ENCODE assay signal across 30 mouse cellular contexts in genomic region chr5:37036884-37037283, GRCm38 (mm10). TPM values are rescaled to one million over a fixed set of nuclear protein-coding genes. Genes with fewer than 3 reads are reported as not detected.
A peak's percentile ranks its signal among the peaks of the same experiment; 100 is the strongest.
DNase-seq lines count a peak whose midpoint lies in the region; ATAC-seq and TF ChIP-seq lines count a peak whose summit lies in the region.
"Had no signal": no experiment of that assay in that cellular context is flagged by ENCODE, and none has a peak within 500 bp of the region (broad histone marks: within the 10 kb centered on the region; RNA-seq: fewer than 3 reads in every experiment).

No protein-coding gene starts in this region.

- peak overlapping the region; percentile 57; the same call in 1 of the 2 replicates for H3K27ac ChIP-seq in left cerebral cortex, adult 2 months
- H3K27ac ChIP-seq in hindbrain, embryonic 16.5 days (ENCODE audit: low read depth, low read length) = no peak overlapping the region
- H3K27ac ChIP-seq: embryonic facial prominence, embryonic 13.5 days; forebrain, embryonic 12.5 days; hindbrain, embryonic 13.5 days; intestine, embryonic 15.5 days; limb, embryonic 13.5 days; liver, embryonic 12.5 days; midbrain, embryonic 15.5 days had no signal

- no peak for TF ChIP-seq CTCF in left cerebral cortex, adult 2 months (IDR thresholded peaks at IDR 0.05)

- no peak overlapping the region for H3K4me2 ChIP-seq in hindbrain, embryonic 16.5 days (ENCODE audit: low read length)
- H3K4me2 ChIP-seq: embryonic facial prominence, embryonic 13.5 days; forebrain, embryonic 12.5 days; hindbrain, embryonic 13.5 days; intestine, embryonic 15.5 days; limb, embryonic 13.5 days; liver, embryonic 12.5 days; midbrain, embryonic 15.5 days had no signal

- H3K4me3 ChIP-seq in left cerebral cortex, adult 2 months = no peak overlapping the region
- H3K4me3 ChIP-seq in hindbrain, embryonic 16.5 days (ENCODE audit: low read length) = no peak overlapping the region
- H3K4me3 ChIP-seq: embryonic facial prominence, embryonic 13.5 days; erythroblast, embryonic 14.5 days; forebrain, embryonic 12.5 days; hindbrain, embryonic 13.5 days; intestine, embryonic 15.5 days; limb, embryonic 13.5 days; liver, embryonic 12.5 days; megakaryocyte, embryonic 14.5 days; midbrain, embryonic 15.5 days had no signal

- H3K9me3 ChIP-seq in hindbrain, embryonic 16.5 days (ENCODE audit: control insufficient read depth, low read length) = no peaks in the 10 kb centered on the region
- H3K9me3 ChIP-seq: embryonic facial prominence, embryonic 13.5 days; forebrain, embryonic 12.5 days; hindbrain, embryonic 13.5 days; intestine, embryonic 15.5 days; limb, embryonic 13.5 days; liver, embryonic 12.5 days; midbrain, embryonic 15.5 days had no signal

- peak; percentile 39 for ATAC-seq in inflammation-experienced regulatory T-cells, adult 6 months
- ATAC-seq in hindbrain, embryonic 16.5 days = no peak
- ATAC-seq: intestine, embryonic 15.5 days; liver, embryonic 12.5 days; midbrain, embryonic 15.5 days had no signal

- H3K9ac ChIP-seq in hindbrain, embryonic 16.5 days (ENCODE audit: low read depth, low read length) = no peak overlapping the region
- H3K9ac ChIP-seq: embryonic facial prominence, embryonic 13.5 days; forebrain, embryonic 12.5 days; hindbrain, embryonic 13.5 days; intestine, embryonic 15.5 days; limb, embryonic 13.5 days; liver, embryonic 12.5 days; midbrain, embryonic 15.5 days had no signal

- no peaks in the 10 kb centered on the region for H3K36me3 ChIP-seq in hindbrain, embryonic 16.5 days (ENCODE audit: control insufficient read depth, insufficient read depth, low read length)
- H3K36me3 ChIP-seq: embryonic facial prominence, embryonic 13.5 days; forebrain, embryonic 12.5 days; hindbrain, embryonic 13.5 days; intestine, embryonic 15.5 days; limb, embryonic 13.5 days; liver, embryonic 12.5 days; midbrain, embryonic 15.5 days had no signal

- DNase-seq in left cerebral cortex, adult 2 months (ENCODE audit: extremely low spot score in 1 of 2, low spot score in 2 of 2) = no peak
- DNase-seq in left cerebral cortex, adult 9 months (ENCODE audit: low spot score in 2 of 2) = no peak
- peak; percentile 59 for DNase-seq in T-cell, adult 2 months (ENCODE audit: low spot score)
- DNase-seq in thymus, postnatal 25 days = no peak
- DNase-seq in gastrocnemius, postnatal 36 days = no peak
- DNase-seq: adrenal gland, adult 8-10 months; cerebellum, adult 18-20 months; cerebellum, postnatal 14 days; embryo, embryonic 11 days; kidney, adult 8-10 months; kidney, postnatal 14 days; layer of hippocampus, postnatal 36 days; lung, adult 2 months; lung, postnatal 14 days; thymus, adult 18-20 months; thymus, postnatal 4 days had no signal

- intact Hi-C loops in left cerebral cortex, adult 2 months (cut with DNase I) = no loop called here
- intact Hi-C loops in gastrocnemius, postnatal 36 days (cut with DNase I) = no loop called here

- no peaks in the 10 kb centered on the region for H3K27me3 ChIP-seq in hindbrain, embryonic 16.5 days (replicated peaks; ENCODE audit: control insufficient read depth, insufficient read depth, low read length)
- H3K27me3 ChIP-seq: midbrain, embryonic 15.5 days had no signal

- peaks cover 2% of the 10 kb centered on the region; the same call in 1 of the 2 replicates for H3K4me1 ChIP-seq in hindbrain, embryonic 16.5 days (ENCODE audit: control insufficient read depth, insufficient read depth, low read depth, low read length)
- H3K4me1 ChIP-seq: embryonic facial prominence, embryonic 13.5 days; hindbrain, embryonic 13.5 days; intestine, embryonic 15.5 days; limb, embryonic 13.5 days; liver, embryonic 12.5 days had no signal

- WGBS in hindbrain, embryonic 16.5 days = 83% methylated on average over 3 of the region's 3 CpGs

RNA-seq across cellular contexts. Expression of gene Wfs1, which starts 47.9 kb away (rescaled TPM):
- total RNA-seq in left cerebral cortex, adult 2 months (2021) = 100 to 1,000 TPM; 118 to 155 TPM
- polyA plus RNA-seq in inflammation-experienced regulatory T-cells, adult 6 months (2017; shearing (Covaris generic)) = 1 to 10 TPM in 2 of 3 experiments, under 1 TPM in 1; 0.68 to 1.5 (median 1.2) TPM
- 10 to 100 TPM; 56.1 to 56.5 TPM for total RNA-seq in gastrocnemius, postnatal 36 days (2021)
- 11.0 and 12.3 TPM in 2 replicates for polyA plus RNA-seq in hindbrain, embryonic 16.5 days (2015; fragmentation: Nextera tagmentation; extraction: Ambion mirVana)

RNA-seq across cellular contexts. Expression of gene Gm1043, which starts 48.3 kb away (rescaled TPM):
- 10 to 100 TPM; 42.7 to 48.5 TPM for total RNA-seq in left cerebral cortex, adult 2 months (2021)
- polyA plus RNA-seq in inflammation-experienced regulatory T-cells, adult 6 months (2017; shearing (Covaris generic)) = 1 to 10 TPM in 2 of 3 experiments, under 1 TPM in 1; 0.30 to 2.4 (median 2.2) TPM
- not detected for total RNA-seq in gastrocnemius, postnatal 36 days (2021)
- polyA plus RNA-seq in hindbrain, embryonic 16.5 days (2015; fragmentation: Nextera tagmentation; extraction: Ambion mirVana) = 1.8 TPM in 2 replicates
- total RNA-seq: gastrocnemius, postnatal 4 days; heart, postnatal 25 days had no signal
- polyA plus RNA-seq: embryonic facial prominence, embryonic 13.5 days; erythroblast, embryonic 14.5 days; heart, embryonic 14.5 days; liver, embryonic 12.5 days had no signal

Comparison
In these comparisons a context has a peak if more than half of its experiments do, and no peak if none do; other contexts are left out.
1. RNA of gene Gm1043, which starts 48.3 kb away (total RNA-seq): 42.7 to 48.5 TPM in left cerebral cortex, adult 2 months; not detected in gastrocnemius, postnatal 36 days; every median in the first group is over 10 times any median in the second.